Mouse (Mus musculus) stomach, embryonic 14.5 days (tissue): Measurements from ENCODE around the gene Igsf3. TPM values are rescaled to one million over a fixed set of nuclear protein-coding genes. Genes with fewer than 3 reads are reported as not detected.

ENCODE experiments used
- ATAC-seq: fragments of 200-750 bp; cut with Nextera tagmentation; 2 replicates; pipeline ENCODE4 v1.8.0; 2017; ENCODE audit warnings: low read depth, moderate TSS enrichment; ENCODE audit not compliant: insufficient number of reproducible peaks, insufficient read depth, low FRiP score
- H3K27ac ChIP-seq: fragments of 300-500 bp; sonication (generic); 2 replicates; pipeline ENCODE4 v1.5.1; 2014; ENCODE audit warnings: mild to moderate bottlenecking, low read length, moderate library complexity, mixed read lengths
- H3K27me3 ChIP-seq: fragments of 300-500 bp; sonication (generic); 2 replicates; pipeline ENCODE4 v1.6.1; 2014; ENCODE audit warnings: low read length, control low read depth, mixed read lengths; ENCODE audit not compliant: control insufficient read depth, insufficient read depth
- H3K36me3 ChIP-seq: fragments of 300-500 bp; sonication (generic); 2 replicates; pipeline ENCODE4 v1.6.1; 2014; ENCODE audit warnings: mild to moderate bottlenecking, control low read depth, low read length, moderate library complexity, mixed read lengths; ENCODE audit not compliant: control insufficient read depth, insufficient read depth
- H3K4me1 ChIP-seq: fragments of 300-500 bp; sonication (generic); 2 replicates; pipeline ENCODE4 v1.6.1; 2014; ENCODE audit warnings: low read length, control low read depth, mixed read lengths; ENCODE audit not compliant: control insufficient read depth, insufficient read depth
- H3K4me2 ChIP-seq: fragments of 300-500 bp; sonication (generic); replicated peaks from 2 replicates; pipeline ENCODE4 v1.6.1; 2014; ENCODE audit warnings: low read depth, low read length, control low read depth
- H3K4me3 ChIP-seq: fragments of 300-500 bp; sonication (generic); 2 replicates; pipeline ENCODE4 v1.5.1; 2014; ENCODE audit warnings: low read depth, low read length, control low read depth
- H3K9ac ChIP-seq: fragments of 300-500 bp; sonication (generic); replicated peaks from 2 replicates; pipeline ENCODE4 v1.6.1; 2014; ENCODE audit warnings: low read depth, mild to moderate bottlenecking, control low read depth, low read length, moderate library complexity, mixed read lengths
- H3K9me3 ChIP-seq: fragments of 300-500 bp; sonication (generic); 2 replicates; pipeline ENCODE4 v1.6.1; 2016; ENCODE audit warnings: low read depth, low read length, control low read depth; ENCODE audit not compliant: control insufficient read depth
- WGBS: fragments of 180-500 bp; shearing (Covaris S2); extraction: QIAGEN DNeasy Blood & Tissue Kit; methylation state at CpG from one replicate; pipeline ENCODE4 v1.1.7; 2014; 5-methylcytosine and 5-hydroxymethylcytosine counted together
- polyA plus RNA-seq: library from polyadenylated mRNA; unstranded; fragments of >200 nt; fragmentation: Nextera tagmentation; extraction: Ambion mirVana; gene quantifications from 2 replicates; pipeline ENCODE4 v1.2.1, GENCODE M21; 2014

Gene Igsf3
- polyA plus RNA-seq, 1 experiment from 2014 or later: 30.0 TPM

DNA sequence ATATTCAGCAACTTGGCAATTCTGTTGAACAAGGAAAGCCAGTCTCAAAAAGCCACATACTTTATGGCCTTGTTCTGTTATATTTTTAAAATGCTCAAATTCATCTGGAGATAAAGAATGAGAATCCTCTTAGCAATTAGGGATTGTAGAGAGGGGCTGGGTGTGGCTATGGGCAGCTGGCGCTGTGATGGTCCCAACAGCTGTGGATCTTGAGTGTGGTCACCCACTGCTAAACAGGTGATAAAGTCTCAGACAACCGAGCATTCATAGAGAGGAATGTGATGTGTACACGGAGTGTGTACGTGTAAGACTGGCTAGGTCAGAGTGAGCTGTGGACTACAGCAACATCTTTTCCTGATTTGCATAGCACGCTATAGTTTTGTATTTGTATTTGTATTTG lies 133.7 kb downstream of the Igsf3 start:
- no peak overlapping the region for H3K27ac ChIP-seq
- H3K4me3 ChIP-seq: no peak overlapping the region
- no peak overlapping the region for H3K9ac ChIP-seq
- 78% methylated on average over 5 of the region's 5 CpGs for WGBS
- no peak for ATAC-seq
- no peaks in the 10 kb centered on the region for H3K27me3 ChIP-seq
- no peak overlapping the region for H3K4me2 ChIP-seq
- 0 out of 2 replicates have a peak, but pooled peaks cover 4% of the 10 kb centered on the region for H3K9me3 ChIP-seq
- no peaks in the 10 kb centered on the region for H3K36me3 ChIP-seq
- peaks cover 22% of the 10 kb centered on the region for H3K4me1 ChIP-seq

Other genes starting within 250 kb of the Igsf3 start
- not detected in 2 replicates for gene Cd2, start 89.1 kb upstream of the Igsf3 start, polyA plus RNA-seq
- 167 and 190 TPM in 2 replicates for gene Atp1a1, start 227.6 kb downstream of the Igsf3 start, polyA plus RNA-seq